Mouse (Mus musculus) frontal cortex, postnatal 14 days (tissue): ENCODE results near the gene Smad3.
A peak's percentile ranks its signal among the peaks of the same experiment; 100 is the strongest.

ENCODE experiments used
- DNase-seq, 2 experiments: peaks; one replicate each; pipeline ENCODE4 v3.0.0; 2022; ENCODE audit warnings: low spot score in 2 of 2

Gene Smad3

GRCm38 (mm10) chr9:63664300-63664745, 93.5 kb downstream of the Smad3 start:
- no peak for DNase-seq

- DNase-seq, result no peak
These were observed 94.6 kb downstream of the Smad3 start for GRCm38 (mm10) chr9:63663222-63663621.

- DNase-seq, result no peak
These were observed 95.0 kb downstream of the Smad3 start for GRCm38 (mm10) chr9:63662759-63663158.

GRCm38 (mm10) chr9:63660691-63661090, 97.1 kb downstream of the Smad3 start:
- DNase-seq, result no peak

- DNase-seq, result no peak
These were observed 97.7 kb downstream of the Smad3 start for GRCm38 (mm10) chr9:63660061-63660460.

- DNase-seq, result no peak
These were observed 98.8 kb downstream of the Smad3 start for GRCm38 (mm10) chr9:63658970-63659371.

- DNase-seq, result no peak
These were observed 99.4 kb downstream of the Smad3 start for GRCm38 (mm10) chr9:63658436-63658835.

GRCm38 (mm10) chr9:63657167-63657566, 100.6 kb downstream of the Smad3 start:
- no peak for DNase-seq

GRCm38 (mm10) chr9:63655092-63655491, 102.7 kb downstream of the Smad3 start:
- DNase-seq, result no peak

GRCm38 (mm10) chr9:63654575-63654974, 103.2 kb downstream of the Smad3 start:
- DNase-seq, result no peak

- DNase-seq, result peak in 1 of 2 experiments; percentile 14
These were observed 104.1 kb downstream of the Smad3 start for GRCm38 (mm10) chr9:63653666-63654065.

GRCm38 (mm10) chr9:63651594-63651993, 106.2 kb downstream of the Smad3 start:
- DNase-seq, result peak in 1 of 2 experiments; percentile 10

- no peak for DNase-seq
These were observed 106.9 kb downstream of the Smad3 start for GRCm38 (mm10) chr9:63650905-63651304.

- no peak for DNase-seq
These were observed 107.8 kb downstream of the Smad3 start for GRCm38 (mm10) chr9:63649841-63650545.

GRCm38 (mm10) chr9:63648520-63648918, 109.3 kb downstream of the Smad3 start:
- DNase-seq, result no peak

- no peak for DNase-seq
These were observed 109.9 kb downstream of the Smad3 start for GRCm38 (mm10) chr9:63647581-63648519.

- DNase-seq, result no peak
These were observed 112.7 kb downstream of the Smad3 start for GRCm38 (mm10) chr9:63645084-63645483.

- no peak for DNase-seq
These were observed 113.8 kb downstream of the Smad3 start for GRCm38 (mm10) chr9:63644011-63644410.

- no peak for DNase-seq
These were observed 115.7 kb downstream of the Smad3 start for GRCm38 (mm10) chr9:63641983-63642646.

- DNase-seq, result no peak
These were observed 121.7 kb downstream of the Smad3 start for GRCm38 (mm10) chr9:63636113-63636512.

GRCm38 (mm10) chr9:63633334-63633733, 124.5 kb downstream of the Smad3 start:
- DNase-seq, result no peak

GRCm38 (mm10) chr9:63632924-63633323, 124.9 kb downstream of the Smad3 start:
- DNase-seq, result no peak
